Mouse (Mus musculus): ENCODE data around the gene Ugt1a8. TPM values are rescaled to one million over a fixed set of nuclear protein-coding genes. Genes with fewer than 3 reads are reported as not detected.
"Not testable (repeated sequence)": the region's sequence is repeated elsewhere in the genome, so short reads cannot be mapped to it uniquely, and the experiment has no call there.

Gene Ugt1a8
- polyA plus RNA-seq, 1 experiment from 2014 or later: not detected

DNA sequence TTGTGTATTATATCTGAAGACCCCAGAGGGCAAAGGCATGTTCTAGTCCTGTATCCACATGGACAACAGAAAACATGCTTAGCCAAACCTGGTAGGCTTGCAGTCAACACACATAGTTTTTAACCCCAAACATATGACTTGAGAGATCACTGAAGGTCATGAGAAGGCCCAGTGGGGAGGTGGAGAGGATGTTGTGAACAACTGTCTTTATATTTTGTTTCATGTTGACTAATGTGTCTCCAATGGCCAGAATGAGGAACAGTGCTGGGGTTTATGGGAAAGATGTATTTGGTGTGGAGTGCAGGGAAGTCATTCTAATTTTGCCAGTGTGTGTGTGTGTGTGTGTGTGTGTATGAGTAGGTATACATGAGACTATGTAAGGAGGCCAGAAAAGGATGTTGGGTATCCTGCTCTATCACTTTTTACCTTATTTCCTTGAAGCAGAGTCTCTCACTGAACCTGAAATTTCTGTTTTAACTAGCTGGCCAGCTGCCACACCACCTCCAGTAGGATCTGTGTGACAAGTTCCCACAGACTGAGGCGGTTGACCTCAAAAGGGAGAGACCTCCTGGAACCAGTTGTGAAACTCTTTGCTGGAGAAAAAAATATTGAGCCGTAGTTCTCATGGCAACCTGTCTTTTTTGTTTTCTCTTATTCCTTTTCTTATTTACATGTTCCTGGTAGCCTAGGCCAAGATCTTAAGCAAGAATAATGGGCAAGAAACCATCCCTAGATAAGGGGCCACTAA lies 136.6 kb downstream of the Ugt1a8 start:
- Histone ChIP-seq H3K4me1 (replicated peaks) (no peaks in the 10 kb centered on the region), H3K36me3 (no peaks in the 10 kb centered on the region), H3K27me3 (no peaks in the 10 kb centered on the region), H3K4me3 (replicated peaks) (no peak overlapping the region), H3K4me2 (no peak overlapping the region), H3K9ac (no peak overlapping the region), H3K9me3 (replicated peaks) (peaks cover 27% of the 10 kb centered on the region), H3K27ac (no peak overlapping the region)
- ATAC-seq (ENCODE audit: low read depth) (no peak), DNase-seq (no peak)
- WGBS (ENCODE audit: insufficient replicate concordance): 49% methylated on average over 2 of the region's 2 CpGs

DNA sequence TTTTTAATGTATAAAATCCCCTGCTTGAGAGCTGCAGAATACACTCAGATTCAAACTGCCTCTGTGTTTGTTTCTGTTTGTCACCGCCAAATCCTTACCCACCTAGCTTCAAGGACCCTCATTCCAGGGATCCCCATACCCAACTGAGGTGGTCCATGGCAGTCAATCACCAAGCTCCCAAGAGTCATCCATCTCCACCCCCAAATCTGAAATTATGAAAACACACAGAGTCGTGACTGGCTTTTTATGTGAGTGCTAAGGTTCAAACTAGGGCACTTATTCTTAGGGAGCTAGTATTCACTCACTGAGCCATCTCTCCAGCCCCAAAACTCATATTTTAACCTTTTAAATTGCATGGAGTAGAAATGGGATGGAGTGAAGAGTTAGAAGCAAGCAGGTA lies 137.7 kb downstream of the Ugt1a8 start:
- not testable (repeated sequence) for H3K27ac ChIP-seq; H3K9ac ChIP-seq; H3K27me3 ChIP-seq; ATAC-seq (ENCODE audit: low read depth); DNase-seq; H3K4me3 ChIP-seq (replicated peaks); H3K4me2 ChIP-seq; H3K36me3 ChIP-seq; H3K4me1 ChIP-seq (replicated peaks)
- 20% methylated on average over 2 of the region's 2 CpGs for WGBS (ENCODE audit: insufficient replicate concordance)
- peaks cover 38% of the 10 kb centered on the region for H3K9me3 ChIP-seq (replicated peaks)

DNA sequence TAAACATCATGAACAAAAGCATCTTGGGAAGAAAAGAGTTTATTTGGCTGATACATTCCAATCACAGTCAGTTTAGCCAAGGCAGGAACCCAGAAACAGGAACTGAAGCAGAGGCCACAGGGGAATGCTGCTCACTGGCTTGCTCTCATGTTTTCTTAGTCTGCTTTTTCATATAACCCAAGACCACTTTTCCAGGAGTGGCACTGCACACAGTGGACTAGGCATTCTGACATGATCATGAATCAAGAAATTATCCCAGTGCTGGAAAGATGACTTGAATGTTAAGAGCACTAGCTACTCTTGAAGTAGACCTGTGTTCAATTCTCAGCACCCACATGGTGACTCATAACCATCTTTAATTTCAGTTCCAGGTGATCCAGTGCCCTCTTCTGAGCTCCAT lies 138.1 kb downstream of the Ugt1a8 start:
- ATAC-seq (ENCODE audit: low read depth) (no peak), DNase-seq (no peak)
- Histone ChIP-seq H3K9ac (no peak overlapping the region), H3K4me3 (replicated peaks) (no peak overlapping the region), H3K36me3 (no peaks in the 10 kb centered on the region), H3K4me1 (replicated peaks) (no peaks in the 10 kb centered on the region), H3K27ac (no peak overlapping the region), H3K9me3 (replicated peaks) (peaks cover 41% of the 10 kb centered on the region), H3K4me2 (no peak overlapping the region), H3K27me3 (no peaks in the 10 kb centered on the region)

DNA sequence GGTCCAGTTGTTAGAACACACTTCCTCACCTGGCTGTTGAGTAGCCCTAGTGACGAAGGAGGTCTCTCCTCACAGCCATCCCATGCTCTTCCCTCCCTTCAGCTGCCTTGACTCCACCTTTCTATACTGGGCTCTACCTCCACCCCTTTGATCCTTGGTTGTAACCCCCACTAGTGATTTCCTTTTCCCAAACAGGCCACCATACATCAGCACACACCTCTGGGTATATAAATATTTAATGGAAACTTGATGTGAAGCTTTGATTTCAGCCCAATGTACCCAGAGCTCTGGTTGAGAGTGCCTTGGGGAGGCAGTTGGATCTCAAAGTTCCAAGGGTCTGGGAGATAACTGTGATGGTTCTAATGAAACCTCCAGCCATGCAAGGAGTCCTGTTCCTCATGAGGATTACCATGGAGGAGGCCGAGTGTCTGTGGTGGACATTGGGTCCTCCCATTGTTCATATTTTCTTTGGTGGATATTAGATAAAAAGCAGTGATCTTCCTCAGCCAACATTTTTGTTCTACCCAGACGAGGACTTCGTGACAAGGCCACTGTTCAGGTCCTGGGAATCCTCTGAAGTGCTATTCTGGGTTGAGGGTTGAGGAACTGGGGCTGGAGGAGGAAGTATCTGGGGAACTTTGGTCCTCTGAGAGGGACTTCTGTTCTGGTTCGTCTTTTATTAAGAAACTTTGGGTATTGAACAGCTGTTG lies 139.2 kb downstream of the Ugt1a8 start, which contains the start of gene Mroh2a:
Mroh2a (plus strand) TSS at position 317 of the 710 bp plus-strand sequence.
- 32% methylated on average over 5 of the region's 5 CpGs for WGBS (ENCODE audit: insufficient replicate concordance)
- no peak for DNase-seq
- H3K9me3 ChIP-seq (replicated peaks): peaks cover 47% of the 10 kb centered on the region

DNA sequence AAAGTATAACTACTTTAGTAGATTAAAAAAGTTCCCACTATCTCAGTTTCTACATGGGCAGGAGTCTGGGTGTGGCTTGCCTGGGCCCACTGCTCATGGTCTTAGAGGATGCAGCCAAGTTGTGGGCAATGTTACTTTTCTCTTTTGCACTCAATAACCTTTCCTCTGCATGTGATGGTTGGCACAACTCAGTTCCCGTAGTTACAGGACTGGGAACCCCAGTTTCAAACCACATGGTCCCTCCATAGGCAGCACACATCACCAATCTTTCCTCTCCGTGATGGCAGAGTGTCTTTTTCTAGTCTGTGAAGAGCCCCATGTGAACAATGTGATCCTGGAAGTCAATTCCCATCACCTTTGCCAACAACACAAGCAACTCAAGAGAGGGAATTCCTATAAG lies 139.9 kb downstream of the Ugt1a8 start:
- Histone ChIP-seq H3K27ac (no peak overlapping the region), H3K4me3 (replicated peaks) (no peak overlapping the region), H3K36me3 (no peaks in the 10 kb centered on the region), H3K4me1 (replicated peaks) (no peaks in the 10 kb centered on the region), H3K4me2 (no peak overlapping the region), H3K27me3 (no peaks in the 10 kb centered on the region), H3K9me3 (replicated peaks) (peaks cover 54% of the 10 kb centered on the region), H3K9ac (no peak overlapping the region)
- WGBS (ENCODE audit: insufficient replicate concordance): 42% methylated on average over 2 of the region's 2 CpGs
- ATAC-seq (ENCODE audit: low read depth) (no peak), DNase-seq (no peak)

More for the DNA sequence above, 139.2 kb downstream of the Ugt1a8 start, which contains the start of gene Mroh2a:
- Histone ChIP-seq H3K4me2 (no peak within 1 kb of the TSS), H3K9ac (no peak within 1 kb of the TSS), H3K36me3 (no peaks in the 10 kb centered on the region), H3K27ac (no peak within 1 kb of the TSS), H3K4me3 (replicated peaks) (no peak within 1 kb of the TSS), H3K4me1 (replicated peaks) (no peaks in the 10 kb centered on the region), H3K27me3 (no peaks in the 10 kb centered on the region)
- no peak for ATAC-seq (ENCODE audit: low read depth)

DNA sequence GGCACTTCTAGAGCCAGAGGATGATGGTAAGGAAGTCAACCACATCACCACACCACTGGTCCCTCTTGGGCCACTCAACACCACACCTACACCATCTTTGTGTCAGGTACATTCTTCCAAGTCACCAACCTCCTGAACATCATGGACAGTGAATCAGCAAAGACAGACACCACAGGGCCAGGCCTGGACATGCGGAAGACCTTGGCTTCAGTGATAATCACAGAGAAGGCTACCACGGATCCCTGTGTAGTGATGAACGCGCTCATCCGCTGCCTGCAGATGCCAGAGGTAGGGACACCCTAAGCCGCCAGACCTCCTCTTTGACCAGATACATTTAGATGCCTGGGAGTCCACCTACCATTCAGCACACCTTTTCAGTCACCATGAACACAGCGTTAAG lies 140.5 kb downstream of the Ugt1a8 start:
- Histone ChIP-seq H3K4me2 (no peak overlapping the region), H3K36me3 (no peaks in the 10 kb centered on the region), H3K9ac (no peak overlapping the region), H3K27me3 (no peaks in the 10 kb centered on the region), H3K4me3 (replicated peaks) (no peak overlapping the region), H3K9me3 (replicated peaks) (peaks cover 60% of the 10 kb centered on the region), H3K27ac (no peak overlapping the region), H3K4me1 (replicated peaks) (no peaks in the 10 kb centered on the region)
- 57% methylated on average over 7 of the region's 7 CpGs for WGBS (ENCODE audit: insufficient replicate concordance)
- DNase-seq (no peak), ATAC-seq (ENCODE audit: low read depth) (no peak)

DNA sequence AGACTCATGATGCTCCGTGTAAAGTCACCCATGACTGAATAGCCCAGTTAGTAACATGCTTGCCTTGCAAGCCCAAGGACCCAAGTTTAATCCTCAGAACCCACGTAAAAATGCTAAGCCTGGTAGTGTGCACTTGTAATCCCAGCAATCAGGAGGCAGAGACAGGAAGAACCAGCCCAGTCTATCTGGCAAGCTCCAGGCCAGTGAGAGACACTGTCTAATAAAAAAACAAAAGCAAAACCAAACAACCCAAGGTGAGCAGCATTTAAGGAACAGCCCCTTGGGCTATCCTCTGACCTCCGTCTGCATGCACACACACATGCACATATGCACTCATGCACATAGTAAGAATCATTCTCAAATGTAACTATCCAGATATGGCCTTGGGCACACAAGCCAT lies 142.0 kb downstream of the Ugt1a8 start:
- no peaks in the 10 kb centered on the region for H3K36me3 ChIP-seq
- no peak overlapping the region for H3K4me2 ChIP-seq
- no peak overlapping the region for H3K4me3 ChIP-seq (replicated peaks)
- H3K27me3 ChIP-seq: no peaks in the 10 kb centered on the region
- no peak overlapping the region for H3K9ac ChIP-seq
- 54% methylated on average over 3 of the region's 3 CpGs for WGBS (ENCODE audit: insufficient replicate concordance)
- no peak for ATAC-seq (ENCODE audit: low read depth)
- H3K27ac ChIP-seq: no peak overlapping the region
- no peaks in the 10 kb centered on the region for H3K4me1 ChIP-seq (replicated peaks)
- no peak for DNase-seq
- peaks cover 74% of the 10 kb centered on the region for H3K9me3 ChIP-seq (replicated peaks)

DNA sequence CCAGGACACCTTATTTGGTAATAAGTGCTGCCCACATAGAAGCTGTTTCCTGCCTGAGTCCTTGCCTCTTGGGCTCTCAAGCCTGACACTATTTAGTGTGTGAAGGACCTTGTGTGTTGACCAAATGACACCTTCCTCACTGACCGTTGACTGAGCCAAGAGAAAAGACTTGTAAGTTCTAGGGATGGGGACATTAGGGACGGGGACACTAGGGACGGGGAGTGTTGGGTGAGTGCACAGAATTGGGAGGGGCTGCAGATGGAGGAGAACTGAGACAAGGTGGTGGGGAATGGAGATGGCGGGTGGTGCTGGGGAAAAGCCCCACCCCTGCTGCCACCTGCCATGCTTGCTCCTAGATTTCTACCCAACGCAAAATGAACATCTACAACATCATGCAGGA lies 142.4 kb downstream of the Ugt1a8 start:
- ATAC-seq (ENCODE audit: low read depth) (0 out of 2 replicates have a peak, but pooled peaks have one; percentile 8), DNase-seq (no peak)
- H3K27ac ChIP-seq: no peak overlapping the region
- H3K4me3 ChIP-seq (replicated peaks): no peak overlapping the region
- H3K9ac ChIP-seq: no peak overlapping the region
- peaks cover 78% of the 10 kb centered on the region for H3K9me3 ChIP-seq (replicated peaks)
- H3K4me1 ChIP-seq (replicated peaks): no peaks in the 10 kb centered on the region
- WGBS (ENCODE audit: insufficient replicate concordance): 62% methylated on average over 5 of the region's 5 CpGs
- H3K4me2 ChIP-seq: no peak overlapping the region
- H3K27me3 ChIP-seq: no peaks in the 10 kb centered on the region
- H3K36me3 ChIP-seq: no peaks in the 10 kb centered on the region

DNA sequence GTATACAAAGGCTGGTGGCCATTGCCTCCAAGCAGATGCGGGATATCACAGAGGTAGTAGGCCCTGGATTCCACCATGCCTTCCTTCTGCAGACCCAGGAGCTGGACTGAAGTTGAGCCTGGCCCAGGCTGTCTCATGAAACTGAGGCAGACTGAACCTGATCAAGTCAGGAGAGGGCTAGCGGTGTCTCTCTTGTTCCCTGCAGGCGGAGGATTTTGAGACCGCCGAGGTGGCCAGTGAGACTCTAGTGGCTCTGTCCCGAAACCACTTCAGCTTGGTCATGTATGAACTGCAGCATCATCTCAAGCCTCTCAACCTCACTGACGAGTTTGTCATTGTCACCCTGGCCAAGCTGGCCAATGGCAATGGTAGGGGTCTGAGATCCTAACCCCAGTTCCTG lies 142.8 kb downstream of the Ugt1a8 start:
- no peaks in the 10 kb centered on the region for H3K27me3 ChIP-seq
- DNase-seq (no peak), ATAC-seq (ENCODE audit: low read depth) (no peak)
- WGBS (ENCODE audit: insufficient replicate concordance): 59% methylated on average over 7 of the region's 7 CpGs
- H3K9me3 ChIP-seq (replicated peaks): peaks cover 81% of the 10 kb centered on the region
- H3K36me3 ChIP-seq: no peaks in the 10 kb centered on the region
- no peak overlapping the region for H3K27ac ChIP-seq
- H3K4me2 ChIP-seq: no peak overlapping the region
- H3K4me3 ChIP-seq (replicated peaks): no peak overlapping the region
- no peak overlapping the region for H3K9ac ChIP-seq
- no peaks in the 10 kb centered on the region for H3K4me1 ChIP-seq (replicated peaks)

DNA sequence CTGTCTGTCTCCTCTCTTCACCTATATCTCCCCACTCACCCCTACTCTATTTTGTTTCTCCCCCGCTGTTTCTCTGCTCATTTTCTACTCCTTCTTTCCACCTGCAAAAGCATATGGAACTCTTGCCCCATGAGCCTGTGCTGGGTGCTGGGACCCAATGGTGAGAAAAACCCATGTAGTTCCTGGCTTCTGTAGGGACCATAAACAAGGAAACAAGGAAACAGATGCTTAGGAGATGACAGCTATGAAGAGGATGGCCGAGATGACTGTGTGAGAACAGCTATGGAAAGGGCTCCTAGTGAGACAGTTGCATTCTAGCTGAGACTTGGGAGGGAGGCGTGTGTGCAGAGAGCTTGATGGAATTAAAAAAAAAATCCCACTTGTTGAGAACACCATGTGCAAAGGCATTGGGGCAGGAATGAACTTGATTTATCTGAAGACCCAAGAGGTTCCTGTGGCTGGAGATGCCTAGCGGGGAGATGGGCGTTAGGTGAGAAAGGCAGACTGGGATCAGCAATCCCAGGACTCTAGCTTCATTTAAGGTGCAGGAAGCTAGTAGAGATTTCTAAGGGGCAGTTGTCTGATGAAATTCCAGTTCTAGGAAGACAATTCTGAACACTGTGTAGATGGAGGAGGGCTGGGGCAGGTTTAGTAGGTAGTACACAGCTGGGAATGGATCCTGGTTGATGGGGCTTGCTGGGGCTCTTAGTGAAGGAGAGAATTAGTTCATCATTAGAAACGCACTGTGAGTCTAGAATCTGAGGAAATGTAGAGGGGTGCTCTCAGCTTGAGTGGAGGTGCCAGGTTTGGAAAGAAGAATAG lies 143.6 kb downstream of the Ugt1a8 start:
- Histone ChIP-seq H3K9me3 (replicated peaks) (peaks cover 82% of the 10 kb centered on the region), H3K4me3 (replicated peaks) (no peak overlapping the region), H3K4me2 (no peak overlapping the region), H3K9ac (no peak overlapping the region), H3K27ac (no peak overlapping the region), H3K4me1 (replicated peaks) (no peaks in the 10 kb centered on the region), H3K27me3 (no peaks in the 10 kb centered on the region), H3K36me3 (no peaks in the 10 kb centered on the region)
- WGBS (ENCODE audit: insufficient replicate concordance): 57% methylated on average over 6 of the region's 6 CpGs
- ATAC-seq (ENCODE audit: low read depth) (no peak), DNase-seq (no peak)

DNA sequence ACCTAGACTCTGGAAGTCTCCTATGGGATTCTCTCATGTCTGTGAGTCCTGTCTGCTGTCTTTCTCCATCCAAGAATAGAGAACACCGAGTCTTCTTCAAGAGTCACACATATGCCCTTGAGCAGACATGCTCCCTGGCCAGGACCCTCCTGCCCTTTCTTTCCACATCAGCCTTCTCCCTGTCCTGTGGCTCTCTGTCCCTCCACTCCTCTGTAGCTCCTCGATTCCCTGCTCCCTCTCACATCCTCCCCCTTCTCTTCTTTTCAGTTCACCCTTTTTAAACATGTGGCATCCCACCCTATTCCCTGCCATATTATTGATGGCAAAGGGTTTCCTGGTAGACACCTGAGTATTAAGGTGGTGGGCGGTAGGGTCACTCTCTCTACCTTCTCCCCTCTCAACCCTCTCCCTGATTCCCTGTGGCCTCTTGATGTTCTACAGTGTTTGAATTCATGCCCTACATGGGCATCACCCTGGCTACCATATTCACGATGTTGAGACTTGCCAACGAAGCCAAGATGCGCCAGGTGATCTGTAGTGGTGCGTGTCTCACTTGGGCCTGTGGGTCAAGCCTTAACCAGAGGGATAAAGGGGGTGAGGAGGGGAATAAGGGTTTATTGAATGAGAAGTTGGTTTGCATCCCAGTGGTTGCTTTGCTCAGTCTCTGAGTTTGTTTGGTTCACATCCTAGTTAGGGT lies 144.3 kb downstream of the Ugt1a8 start:
- H3K4me2 ChIP-seq: no peak overlapping the region
- ATAC-seq (ENCODE audit: low read depth) (no peak), DNase-seq (no peak)
- no peak overlapping the region for H3K9ac ChIP-seq
- no peak overlapping the region for H3K27ac ChIP-seq
- H3K4me1 ChIP-seq (replicated peaks): no peaks in the 10 kb centered on the region
- no peaks in the 10 kb centered on the region for H3K27me3 ChIP-seq
- WGBS (ENCODE audit: insufficient replicate concordance): 49% methylated on average over 7 of the region's 7 CpGs
- no peak overlapping the region for H3K4me3 ChIP-seq (replicated peaks)
- no peaks in the 10 kb centered on the region for H3K36me3 ChIP-seq
- peaks cover 79% of the 10 kb centered on the region for H3K9me3 ChIP-seq (replicated peaks)

Measured in liver, embryonic 13.5 days (tissue).